Mouse (Mus musculus) right cerebral cortex, postnatal 4 days (tissue): Measurements from ENCODE around the gene Gbp10.
"Not testable (repeated sequence)": the region's sequence is repeated elsewhere in the genome, so short reads cannot be mapped to it uniquely, and the experiment has no call there.

Experiments
- DNase-seq: peaks from one replicate; pipeline ENCODE4 v3.0.0-alpha.2; 2022

The Gbp10 gene

GRCm38 (mm10) chr5:105239483-105240047 lies at the start of gene Gbp10:
Gene Gbp10 (minus strand): TSS chr5:105239533.
- DNase-seq: not testable (repeated sequence)

GRCm38 (mm10) chr5:105260673-105261072 lies 21.3 kb upstream of the Gbp10 start:
- DNase-seq: not testable (repeated sequence)

GRCm38 (mm10) chr5:105252491-105252890 lies 13.2 kb upstream of the Gbp10 start:
- DNase-seq: no peak

GRCm38 (mm10) chr5:105244741-105245140 lies 5.4 kb upstream of the Gbp10 start:
- not testable (repeated sequence) for DNase-seq

- not testable (repeated sequence) for DNase-seq
Observed at GRCm38 (mm10) chr5:105240982-105241381, 1.6 kb upstream of the Gbp10 start.

- not testable (repeated sequence) for DNase-seq
Observed at GRCm38 (mm10) chr5:105238402-105238801, 931 bp downstream of the Gbp10 start.

DNA sequence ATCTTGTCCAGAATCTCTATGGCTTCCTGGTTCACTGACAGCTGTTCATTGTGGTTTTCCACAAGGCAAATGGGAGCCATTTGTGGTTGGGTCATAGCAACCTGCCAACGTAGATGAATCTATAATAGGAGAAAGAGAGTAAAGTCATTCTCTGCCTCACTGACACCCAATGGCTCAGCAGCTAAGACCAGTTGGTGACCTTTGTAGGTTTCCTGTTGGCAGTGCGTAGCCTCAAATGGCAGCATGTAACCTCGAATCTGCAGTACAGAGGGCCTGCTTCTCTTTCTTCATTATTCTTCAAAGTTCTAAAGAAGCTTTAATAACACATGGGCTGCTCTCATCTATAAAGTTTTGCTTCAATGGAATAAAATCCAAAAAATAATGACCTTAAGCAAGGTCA lies 3.3 kb downstream of the Gbp10 start:
- not testable (repeated sequence) for DNase-seq

- not testable (repeated sequence) for DNase-seq
Observed at GRCm38 (mm10) chr5:105208957-105209356, 30.4 kb downstream of the Gbp10 start.

- DNase-seq: not testable (repeated sequence)
Observed at GRCm38 (mm10) chr5:105200791-105201355, 38.5 kb downstream of the Gbp10 start.

GRCm38 (mm10) chr5:105199149-105199548 lies 40.2 kb downstream of the Gbp10 start:
- DNase-seq: not testable (repeated sequence)

GRCm38 (mm10) chr5:105197915-105198560 lies 41.3 kb downstream of the Gbp10 start:
- not testable (repeated sequence) for DNase-seq

GRCm38 (mm10) chr5:105196308-105196707 lies 43.0 kb downstream of the Gbp10 start:
- not testable (repeated sequence) for DNase-seq

GRCm38 (mm10) chr5:105192536-105192935 lies 46.8 kb downstream of the Gbp10 start:
- not testable (repeated sequence) for DNase-seq

DNA sequence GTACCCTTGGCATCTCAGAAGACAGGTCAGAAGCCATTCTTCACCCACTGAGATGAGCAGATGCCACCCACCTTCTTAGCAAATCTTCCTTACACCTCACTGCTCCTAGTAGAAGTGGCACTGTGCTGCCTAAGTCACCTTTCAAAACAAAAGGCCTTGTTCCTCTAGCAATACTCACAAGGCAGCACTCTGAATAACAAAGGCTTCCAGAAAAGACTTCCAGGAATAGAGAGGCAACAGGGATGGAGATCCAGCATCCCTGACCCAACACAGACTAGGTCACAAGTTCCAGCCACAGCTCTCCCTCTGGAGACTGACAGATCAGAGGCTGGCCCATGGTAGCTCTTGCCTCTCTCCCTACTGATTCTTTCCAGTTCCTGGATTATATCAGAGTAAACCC lies 57.9 kb downstream of the Gbp10 start:
- no peak for DNase-seq
